Mouse (Mus musculus): ENCODE data around the gene Arcn1. TPM values are rescaled to one million over a fixed set of nuclear protein-coding genes. Genes with fewer than 3 reads are reported as not detected.
"Not testable (repeated sequence)": the region's sequence is repeated elsewhere in the genome, so short reads cannot be mapped to it uniquely, and the experiment has no call there.

Arcn1 gene
- polyA plus RNA-seq, 1 experiment from 2014 or later, result 113 TPM

DNA sequence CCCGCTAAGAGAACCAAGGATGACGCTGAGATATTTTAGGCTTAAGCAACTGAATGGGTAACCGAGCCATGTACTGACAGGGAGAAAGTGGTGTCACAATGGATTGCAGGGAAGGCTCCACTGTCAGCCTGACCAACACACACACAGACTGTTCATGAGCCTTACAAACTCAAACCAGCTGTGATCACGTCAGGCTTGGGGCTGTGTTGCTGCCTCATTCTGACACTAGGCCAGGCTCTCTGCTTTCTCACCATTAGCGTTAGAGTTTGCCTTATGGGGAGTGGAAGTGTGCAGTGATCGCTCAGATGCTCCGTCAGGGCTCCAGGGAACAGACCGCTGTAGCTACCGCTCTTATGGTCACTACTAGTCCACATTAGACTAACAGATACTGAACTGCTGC lies 25.2 kb upstream of the Arcn1 start:
- H3K36me3 ChIP-seq (ENCODE audit: control insufficient read depth, insufficient read depth), result peaks cover 42% of the 10 kb centered on the region
- H3K27ac ChIP-seq (ENCODE audit: low read depth, low read length), result no peak overlapping the region
- no peaks in the 10 kb centered on the region for H3K9me3 ChIP-seq (ENCODE audit: control insufficient read depth)
- no peak for ATAC-seq
- WGBS, result 78% methylated on average over 9 of the region's 9 CpGs
- TF ChIP-seq CTCF (IDR thresholded peaks at IDR 0.05; ENCODE audit: low read depth), result no peak
- H3K9ac ChIP-seq (ENCODE audit: low read depth, low read length), result no peak overlapping the region
- no peaks in the 10 kb centered on the region for H3K27me3 ChIP-seq (replicated peaks; ENCODE audit: control insufficient read depth, insufficient read depth, low read length)
- H3K4me1 ChIP-seq (replicated peaks; ENCODE audit: control insufficient read depth, insufficient read depth, low read length), result no peaks in the 10 kb centered on the region
- H3K4me2 ChIP-seq (replicated peaks; ENCODE audit: low read depth), result no peak overlapping the region
- H3K4me3 ChIP-seq (ENCODE audit: low read depth, low read length), result no peak overlapping the region

DNA sequence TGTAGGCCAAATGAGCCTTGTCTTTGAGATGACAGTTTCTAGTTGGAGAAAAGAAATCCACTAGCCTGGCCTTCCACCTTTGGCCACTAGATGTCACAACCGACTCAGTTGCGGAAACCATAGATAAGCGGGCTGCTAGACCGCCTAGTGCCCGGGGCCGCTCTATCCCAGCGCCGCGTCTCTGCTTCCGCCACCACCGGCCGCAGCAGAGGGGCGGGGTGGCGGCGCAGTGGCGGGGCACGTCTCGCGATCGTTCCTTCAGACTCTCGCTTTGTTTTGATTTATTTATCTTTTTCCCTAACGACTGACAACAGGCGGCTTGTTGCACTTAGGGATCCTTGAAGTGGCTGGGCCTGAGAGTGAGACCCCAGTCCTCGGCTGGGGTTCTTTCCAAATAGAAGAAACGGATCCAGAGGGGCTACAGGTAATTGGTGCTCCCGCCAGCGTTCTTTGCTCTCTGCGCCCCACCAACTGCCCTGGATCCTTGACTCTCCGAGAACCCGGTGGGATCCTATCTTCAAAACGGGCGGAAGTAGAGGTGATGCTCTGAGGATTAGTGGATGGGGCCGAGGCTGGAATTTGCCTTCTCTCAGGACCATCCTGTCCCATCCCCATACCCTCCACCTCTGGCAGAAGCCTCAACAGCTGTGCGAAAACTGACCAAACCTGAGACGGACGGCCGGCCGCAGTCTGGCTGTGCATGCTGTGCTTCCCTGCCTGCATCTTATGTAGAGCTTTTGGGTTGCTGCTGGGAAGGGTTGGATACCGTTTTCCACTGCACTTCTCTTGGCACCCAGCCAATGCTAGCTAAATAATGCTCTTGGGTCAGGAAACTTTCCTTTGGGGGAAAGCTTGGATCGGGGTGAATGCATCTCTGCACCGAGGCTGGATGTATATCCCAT lies 5.4 kb upstream of the Arcn1 start:
- peak overlapping the region; percentile 64 for H3K4me3 ChIP-seq (ENCODE audit: low read depth, low read length)
- peak overlapping the region; percentile 69 for H3K27ac ChIP-seq (ENCODE audit: low read depth, low read length)
- H3K9me3 ChIP-seq (ENCODE audit: control insufficient read depth), result no peaks in the 10 kb centered on the region
- H3K9ac ChIP-seq (ENCODE audit: low read depth, low read length), result peak overlapping the region; percentile 65
- peak; percentile 97 for ATAC-seq
- H3K27me3 ChIP-seq (replicated peaks; ENCODE audit: control insufficient read depth, insufficient read depth, low read length), result no peaks in the 10 kb centered on the region
- no peaks in the 10 kb centered on the region for H3K4me1 ChIP-seq (replicated peaks; ENCODE audit: control insufficient read depth, insufficient read depth, low read length)
- peak overlapping the region; percentile 78 for H3K4me2 ChIP-seq (replicated peaks; ENCODE audit: low read depth)
- peak; percentile 94 for TF ChIP-seq CTCF (IDR thresholded peaks at IDR 0.05; ENCODE audit: low read depth)
- WGBS, result under 1% methylated on average over 41 of the region's 41 CpGs
- peaks cover 5% of the 10 kb centered on the region for H3K36me3 ChIP-seq (ENCODE audit: control insufficient read depth, insufficient read depth)

DNA sequence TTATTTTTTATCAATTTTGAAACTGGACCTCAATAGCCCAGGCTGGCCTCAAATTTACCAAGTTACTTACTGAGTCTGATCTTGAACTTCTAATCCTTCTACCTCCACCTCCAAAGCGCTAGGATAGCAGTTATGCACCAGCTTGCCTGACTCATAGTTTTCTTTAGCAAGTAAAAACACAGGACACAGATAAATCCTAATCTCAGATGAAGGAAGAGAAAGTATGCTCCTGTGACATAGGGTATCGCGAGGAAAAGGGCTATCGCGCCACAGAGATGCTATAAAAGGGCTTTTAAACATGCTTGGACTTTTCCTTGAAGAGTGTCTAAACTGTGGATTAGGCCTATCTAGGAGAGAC lies 4.7 kb upstream of the Arcn1 start:
- 22% methylated on average over 5 of the region's 5 CpGs for WGBS

DNA sequence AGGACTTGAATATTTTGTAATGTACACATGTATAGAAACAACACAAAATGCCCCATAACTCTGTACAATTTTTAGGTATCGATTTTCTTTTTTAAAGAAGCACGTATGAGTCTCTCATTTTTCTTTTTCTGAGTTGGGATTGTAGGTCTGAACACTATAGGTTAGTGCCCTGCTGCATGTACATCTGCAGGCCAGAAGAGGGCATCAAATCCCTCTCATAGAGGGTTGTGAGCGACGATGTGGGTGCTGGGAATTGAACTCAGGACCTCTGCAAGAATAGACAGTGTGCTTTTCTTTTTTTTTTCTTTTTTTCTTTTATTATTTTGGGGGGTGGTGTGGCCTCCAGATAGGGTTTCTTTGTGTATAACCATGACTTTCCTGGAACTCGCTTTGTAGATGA lies 3.7 kb upstream of the Arcn1 start:
- peak; percentile 22; the same call in 1 of the 2 replicates for TF ChIP-seq CTCF (IDR thresholded peaks at IDR 0.05; ENCODE audit: low read depth)
- H3K9ac ChIP-seq (ENCODE audit: low read depth, low read length), result no peak overlapping the region
- no peak overlapping the region for H3K27ac ChIP-seq (ENCODE audit: low read depth, low read length)
- no peak overlapping the region for H3K4me3 ChIP-seq (ENCODE audit: low read depth, low read length)
- H3K4me1 ChIP-seq (replicated peaks; ENCODE audit: control insufficient read depth, insufficient read depth, low read length), result no peaks in the 10 kb centered on the region
- no peaks in the 10 kb centered on the region for H3K27me3 ChIP-seq (replicated peaks; ENCODE audit: control insufficient read depth, insufficient read depth, low read length)
- H3K4me2 ChIP-seq (replicated peaks; ENCODE audit: low read depth), result no peak overlapping the region
- no peak for ATAC-seq
- 92% methylated on average over 5 of the region's 5 CpGs for WGBS
- no peaks in the 10 kb centered on the region for H3K9me3 ChIP-seq (ENCODE audit: control insufficient read depth)
- H3K36me3 ChIP-seq (ENCODE audit: control insufficient read depth, insufficient read depth), result peaks cover 5% of the 10 kb centered on the region

More for the DNA sequence above, 4.7 kb upstream of the Arcn1 start:
- H3K27me3 ChIP-seq (replicated peaks; ENCODE audit: control insufficient read depth, insufficient read depth, low read length), result no peaks in the 10 kb centered on the region
- no peak for TF ChIP-seq CTCF (IDR thresholded peaks at IDR 0.05; ENCODE audit: low read depth)
- no peak overlapping the region for H3K27ac ChIP-seq (ENCODE audit: low read depth, low read length)
- ATAC-seq, result 0 out of 2 replicates have a peak, but pooled peaks have one; percentile 11
- no peak overlapping the region for H3K9ac ChIP-seq (ENCODE audit: low read depth, low read length)
- peaks cover 5% of the 10 kb centered on the region for H3K36me3 ChIP-seq (ENCODE audit: control insufficient read depth, insufficient read depth)
- no peak overlapping the region for H3K4me3 ChIP-seq (ENCODE audit: low read depth, low read length)
- H3K4me2 ChIP-seq (replicated peaks; ENCODE audit: low read depth), result no peak overlapping the region
- no peaks in the 10 kb centered on the region for H3K9me3 ChIP-seq (ENCODE audit: control insufficient read depth)
- H3K4me1 ChIP-seq (replicated peaks; ENCODE audit: control insufficient read depth, insufficient read depth, low read length), result no peaks in the 10 kb centered on the region

DNA sequence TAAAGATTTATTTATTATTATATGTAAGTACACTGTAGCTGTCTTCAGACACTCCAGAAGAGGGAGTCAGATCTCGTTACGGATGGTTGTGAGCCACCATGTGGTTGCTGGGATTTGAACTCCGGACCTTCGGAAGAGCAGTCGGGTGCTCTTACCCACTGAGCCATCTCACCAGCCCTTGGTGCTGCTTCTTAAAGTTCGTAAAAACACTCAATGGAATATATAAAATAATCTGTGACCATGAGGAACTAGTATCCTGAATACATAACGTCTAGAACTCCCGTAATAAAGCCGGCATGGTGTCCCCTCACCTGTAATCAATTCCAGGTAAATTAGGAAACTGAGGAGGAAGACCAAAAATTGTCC lies 367 bp upstream of the Arcn1 start:
- H3K27me3 ChIP-seq (replicated peaks; ENCODE audit: control insufficient read depth, insufficient read depth, low read length); H3K4me1 ChIP-seq (replicated peaks; ENCODE audit: control insufficient read depth, insufficient read depth, low read length); H3K9me3 ChIP-seq (ENCODE audit: control insufficient read depth); ATAC-seq; H3K36me3 ChIP-seq (ENCODE audit: control insufficient read depth, insufficient read depth): not testable (repeated sequence)
- Histone ChIP-seq H3K9ac (ENCODE audit: low read depth, low read length) (peak overlapping the region; percentile 99; the same call in 1 of the 2 replicates), H3K4me3 (ENCODE audit: low read depth, low read length) (peak overlapping the region; percentile 94), H3K4me2 (replicated peaks; ENCODE audit: low read depth) (peak overlapping the region; percentile 68), H3K27ac (ENCODE audit: low read depth, low read length) (peak overlapping the region; percentile 98)
- 42% methylated on average over 7 of the region's 9 CpGs for WGBS

DNA sequence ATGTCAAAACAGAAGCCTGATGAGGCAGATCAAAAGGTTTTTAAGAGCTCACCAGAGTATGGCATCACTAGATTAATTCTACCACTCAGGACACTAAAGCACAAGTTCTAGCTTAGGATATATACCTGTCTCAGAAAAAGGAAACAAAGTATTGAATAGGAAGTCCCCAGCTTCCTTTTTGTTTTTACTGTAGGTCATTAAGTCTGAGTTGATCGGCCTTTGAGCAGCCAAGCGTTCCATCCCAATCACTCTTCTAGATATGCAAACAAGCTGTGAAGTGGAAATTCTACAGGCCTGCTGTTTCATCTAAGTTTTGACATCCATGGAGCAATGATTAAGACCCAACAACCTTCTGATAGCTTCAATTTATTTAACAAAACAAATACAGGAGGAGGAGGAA lies 6.8 kb downstream of the Arcn1 start:
- no peak for ATAC-seq
- no peak overlapping the region for H3K4me3 ChIP-seq (ENCODE audit: low read depth, low read length)
- 26% methylated on average over 2 of the region's 2 CpGs for WGBS
- no peak for TF ChIP-seq CTCF (IDR thresholded peaks at IDR 0.05; ENCODE audit: low read depth)
- H3K36me3 ChIP-seq (ENCODE audit: control insufficient read depth, insufficient read depth), result peaks cover 27% of the 10 kb centered on the region
- H3K27me3 ChIP-seq (replicated peaks; ENCODE audit: control insufficient read depth, insufficient read depth, low read length), result no peaks in the 10 kb centered on the region
- no peak overlapping the region for H3K27ac ChIP-seq (ENCODE audit: low read depth, low read length)
- no peak overlapping the region for H3K4me2 ChIP-seq (replicated peaks; ENCODE audit: low read depth)
- H3K9me3 ChIP-seq (ENCODE audit: control insufficient read depth), result no peaks in the 10 kb centered on the region
- H3K4me1 ChIP-seq (replicated peaks; ENCODE audit: control insufficient read depth, insufficient read depth, low read length), result 0 out of 2 replicates have a peak, but pooled peaks cover 7% of the 10 kb centered on the region
- no peak overlapping the region for H3K9ac ChIP-seq (ENCODE audit: low read depth, low read length)
